Mouse (Mus musculus): ENCODE results near the gene Gm21958.
"Not testable (repeated sequence)": the region's sequence is repeated elsewhere in the genome, so short reads cannot be mapped to it uniquely, and the experiment has no call there.

Gm21958 gene

DNA sequence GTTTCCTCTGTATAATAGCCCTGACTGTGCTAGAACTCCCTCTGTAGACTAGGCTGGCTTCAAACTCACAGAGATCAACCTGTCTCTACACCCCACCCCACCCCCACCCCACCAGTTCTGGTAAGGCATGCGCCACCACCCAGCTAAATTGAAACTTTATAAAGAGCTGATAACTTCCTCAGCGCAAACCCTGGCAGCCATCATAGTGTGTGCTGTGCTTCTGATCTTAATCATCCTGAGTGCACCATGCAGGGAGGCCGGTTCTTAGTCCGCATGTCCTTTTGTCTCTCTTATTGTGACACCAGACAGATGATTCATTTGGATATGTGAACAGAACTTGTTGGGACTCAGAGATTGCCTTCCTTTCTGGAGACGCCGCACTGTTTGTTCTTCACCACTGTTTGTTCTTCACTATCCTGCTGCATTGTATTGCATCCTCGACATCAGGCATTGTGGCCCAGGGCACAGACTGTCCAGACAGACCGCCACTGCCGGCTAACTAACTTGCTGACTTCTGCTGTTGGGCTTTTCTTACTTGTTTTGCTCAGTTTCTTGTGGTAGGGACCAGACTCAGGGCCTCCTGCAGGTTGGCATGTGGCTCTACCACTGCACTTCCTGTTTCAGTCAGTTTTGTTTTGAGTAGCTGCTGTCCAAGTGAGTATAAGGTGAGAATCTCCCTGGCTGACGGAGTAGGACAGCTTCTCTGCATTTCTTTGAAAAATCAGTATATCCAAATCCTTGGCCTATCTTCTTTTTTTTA is 9.8 kb upstream of the Gm21958 start:
- intact Hi-C loops (cut with DNase I) = no loop called here

DNA sequence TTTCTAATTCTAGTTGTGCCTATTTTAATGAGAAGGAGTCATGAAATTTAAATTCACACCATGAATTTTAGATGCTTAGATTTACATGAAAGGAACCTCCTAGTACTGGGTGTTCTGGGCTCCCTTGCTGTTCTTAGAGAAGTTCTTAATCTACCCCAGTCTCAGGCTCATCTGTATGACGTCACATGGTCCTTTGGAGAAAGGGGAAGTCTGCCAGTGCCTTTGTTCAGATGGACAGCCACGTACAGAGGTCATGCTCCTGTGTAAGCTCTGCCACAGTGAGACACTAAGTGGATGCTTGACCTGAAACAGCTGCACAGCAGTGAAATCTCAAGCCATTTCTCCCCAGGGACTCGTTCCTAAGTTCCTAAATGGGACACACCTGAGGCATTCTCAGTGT is 4.8 kb upstream of the Gm21958 start:
- intact Hi-C loops (cut with DNase I) = no loop called here

DNA sequence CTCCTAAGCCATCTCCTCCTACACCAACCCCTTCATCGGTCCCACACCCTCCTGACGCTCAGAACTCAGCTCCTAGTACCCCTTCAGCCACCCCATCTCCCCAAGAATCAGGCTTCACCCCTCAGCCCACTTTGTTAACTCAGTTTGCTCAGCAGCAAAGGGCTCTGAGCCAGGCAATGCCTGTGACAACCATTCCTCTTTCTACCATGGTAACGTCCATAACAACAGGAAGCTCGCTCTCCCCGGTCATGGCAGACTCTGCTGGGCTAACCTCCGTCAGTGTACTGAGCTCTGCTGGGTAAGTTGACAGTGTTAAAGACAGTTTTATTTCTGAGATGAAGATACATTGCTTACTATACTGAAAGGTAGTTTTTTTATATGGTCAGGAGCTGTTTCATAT is 3.2 kb upstream of the Gm21958 start:
- intact Hi-C loops (cut with DNase I) = no loop called here

DNA sequence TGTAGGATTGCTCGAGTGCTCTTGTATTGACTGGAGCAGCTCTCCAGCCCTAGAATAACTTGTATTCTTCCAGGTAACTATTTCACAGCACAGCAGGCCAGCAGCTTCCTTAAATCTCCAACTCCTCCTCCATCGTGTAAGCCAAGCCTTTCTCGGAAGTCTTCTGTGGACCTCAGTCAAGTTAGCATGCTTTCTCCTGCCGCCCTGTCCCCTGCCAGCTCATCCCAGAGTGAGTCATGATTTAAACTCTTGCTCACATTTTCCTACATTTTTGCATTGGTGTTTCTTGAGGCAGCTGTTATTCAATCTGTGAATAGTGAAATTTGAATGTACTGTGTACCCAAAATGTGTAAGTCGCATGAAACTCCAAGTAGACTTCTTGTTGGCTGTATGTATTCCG is 1.3 kb upstream of the Gm21958 start:
- intact Hi-C loops (cut with DNase I) = no loop called here

DNA sequence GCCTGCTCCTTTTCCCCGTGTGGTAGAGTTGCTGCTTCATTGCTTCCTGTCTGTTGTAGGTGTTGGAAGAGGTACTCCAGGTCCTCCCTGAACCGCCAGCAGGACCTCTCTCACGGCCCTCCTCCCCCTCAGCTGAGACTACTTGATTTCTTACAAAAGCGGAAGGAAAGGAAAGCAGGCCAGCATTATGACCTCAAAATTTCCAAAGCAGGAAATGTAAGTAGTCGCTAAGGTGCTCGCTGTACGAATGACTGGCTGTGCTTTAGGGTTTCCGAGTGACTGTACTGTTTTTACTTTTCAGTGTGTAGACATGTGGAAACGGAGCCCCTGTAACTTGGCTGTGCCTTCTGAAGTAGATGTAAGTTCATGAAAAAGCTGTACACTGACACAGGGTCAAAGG is 5.2 kb downstream of the Gm21958 start:
- intact Hi-C loops (cut with DNase I) = no loop called here

- intact Hi-C loops (cut with DNase I) = not testable (repeated sequence)
Measured at GRCm38 (mm10) chr3:54704106-54704505, 10.0 kb downstream of the Gm21958 start.

DNA sequence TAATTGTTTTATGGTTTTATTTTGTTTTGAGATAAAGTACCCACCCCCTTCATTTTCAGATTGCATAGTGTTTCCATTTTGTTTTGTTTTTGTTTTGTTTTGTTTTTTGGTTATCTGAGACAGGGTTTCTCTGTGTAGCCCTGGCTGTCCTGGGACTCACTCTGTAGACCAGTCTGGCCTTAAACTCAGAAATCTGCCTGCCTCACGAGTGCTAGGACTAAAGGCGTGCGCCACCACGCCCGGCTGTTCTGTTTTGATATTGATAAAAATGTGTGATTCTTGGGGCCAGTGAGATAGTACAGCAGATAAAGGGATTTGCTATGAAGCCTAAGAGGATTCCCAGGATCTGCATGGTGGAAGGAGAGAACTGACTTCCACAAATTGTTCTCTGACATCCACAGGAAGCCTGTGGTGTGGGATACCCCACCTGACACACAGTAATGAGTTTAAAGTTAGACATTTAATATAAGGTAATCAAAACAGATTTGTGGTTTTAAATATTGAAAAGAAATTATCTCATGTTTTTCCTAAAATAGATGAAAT is 14.3 kb downstream of the Gm21958 start:
- intact Hi-C loops (cut with DNase I) = no loop called here

- intact Hi-C loops (cut with DNase I) = no loop called here
Measured at GRCm38 (mm10) chr3:54693056-54693415, 21.1 kb downstream of the Gm21958 start.

DNA sequence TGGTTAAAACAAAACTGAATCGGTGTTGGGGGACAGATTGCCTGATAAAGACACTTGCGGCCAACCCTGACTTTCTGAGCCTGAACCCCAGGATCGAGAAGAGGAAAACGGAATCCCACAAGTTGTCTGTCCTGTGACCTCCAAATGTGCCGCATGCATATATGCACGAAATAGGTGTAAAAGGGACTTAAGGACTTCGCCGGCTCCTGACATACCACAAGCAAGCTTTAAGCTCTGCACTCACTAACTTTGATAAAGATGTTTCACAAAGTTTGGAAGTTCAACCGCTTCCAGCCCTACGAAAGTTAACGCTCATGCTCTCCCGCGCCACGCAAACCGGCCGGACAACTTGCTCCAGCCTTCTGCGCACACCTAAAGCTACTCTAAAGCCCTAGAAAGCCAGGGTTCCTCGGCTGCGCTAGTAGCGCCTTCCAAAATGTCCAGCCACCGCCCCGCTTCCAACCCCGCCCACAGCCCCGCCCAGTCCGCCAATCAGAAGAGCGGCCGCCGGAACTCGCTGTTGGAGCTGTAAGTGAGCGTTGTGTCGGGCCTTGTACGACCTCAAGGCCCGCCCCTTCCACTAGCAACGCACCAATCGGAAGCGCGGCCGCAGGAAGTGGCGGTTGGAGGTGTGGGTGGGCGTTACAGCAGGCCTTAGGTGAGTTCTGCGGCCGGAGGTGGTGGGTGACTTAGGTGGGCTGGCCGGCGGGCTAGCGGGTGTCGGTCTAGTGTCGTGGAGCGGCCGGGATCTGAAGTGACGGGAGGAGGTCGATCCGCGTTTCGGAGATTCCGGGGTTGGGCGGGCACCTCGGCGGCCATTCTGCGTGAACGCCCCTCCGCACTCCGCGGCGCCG is 21.7 kb downstream of the Gm21958 start, which contains the start of gene Supt20:
Supt20 (plus strand) TSS at position 606 of the 854 bp plus-strand sequence.
- intact Hi-C loops (cut with DNase I) = no loop called here

GRCm38 (mm10) chr3:54689091-54689490 is 25.1 kb downstream of the Gm21958 start:
- intact Hi-C loops (cut with DNase I) = loop anchor here (5.0 kb wide), 1 partner anchor 332 kb away; no protein-coding TSS in a partner anchor

- intact Hi-C loops (cut with DNase I) = loop anchor here (5.0 kb wide), 1 partner anchor 330 kb away; no protein-coding TSS in a partner anchor
Measured at GRCm38 (mm10) chr3:54687245-54687644, 26.9 kb downstream of the Gm21958 start.

GRCm38 (mm10) chr3:54685202-54685601 is 29.0 kb downstream of the Gm21958 start:
- intact Hi-C loops (cut with DNase I) = loop anchor here (5.0 kb wide), 1 partner anchor 328 kb away; no protein-coding TSS in a partner anchor

DNA sequence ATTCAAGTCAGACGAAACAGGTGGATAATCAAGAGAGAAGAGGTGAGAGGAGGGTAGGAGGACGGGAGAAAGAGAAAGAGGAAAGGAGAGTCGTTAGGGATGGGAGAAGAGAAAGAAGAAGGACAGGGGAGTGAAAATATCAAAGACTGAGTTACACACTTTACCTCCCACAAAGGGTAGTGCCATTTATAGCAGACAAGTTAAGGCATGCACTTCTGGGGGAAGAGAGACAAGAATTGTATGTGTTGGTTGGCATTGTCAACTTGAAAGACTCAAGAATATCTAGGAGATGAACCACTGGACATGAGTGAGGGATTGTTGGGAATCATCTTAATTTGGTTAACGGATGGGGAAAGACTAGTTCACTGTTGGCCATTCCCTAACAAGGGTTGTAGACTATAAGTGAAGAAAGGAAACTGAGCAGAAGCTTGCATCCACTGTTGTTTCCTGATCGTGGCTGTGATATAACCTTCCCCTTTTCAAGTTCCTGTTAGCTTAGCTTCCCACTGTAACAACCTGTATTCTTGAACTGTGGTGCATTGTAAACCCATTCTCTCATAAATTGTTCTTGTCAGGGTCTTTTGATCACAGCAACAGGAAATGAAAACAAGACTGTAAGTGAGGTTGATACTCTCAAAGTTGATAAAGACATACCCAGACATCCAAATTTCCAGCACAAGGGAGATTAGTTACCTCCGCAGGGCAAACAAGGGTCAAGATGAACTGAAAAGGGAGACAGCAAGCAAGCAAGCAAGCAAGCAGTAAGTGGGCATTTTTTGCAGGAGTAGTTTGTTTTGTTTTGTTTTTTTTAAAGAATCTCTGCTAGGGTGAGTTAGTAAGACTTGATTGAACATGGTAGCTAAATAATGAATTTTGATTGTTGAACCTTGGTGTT is 32.6 kb downstream of the Gm21958 start:
- intact Hi-C loops (cut with DNase I) = no loop called here

DNA sequence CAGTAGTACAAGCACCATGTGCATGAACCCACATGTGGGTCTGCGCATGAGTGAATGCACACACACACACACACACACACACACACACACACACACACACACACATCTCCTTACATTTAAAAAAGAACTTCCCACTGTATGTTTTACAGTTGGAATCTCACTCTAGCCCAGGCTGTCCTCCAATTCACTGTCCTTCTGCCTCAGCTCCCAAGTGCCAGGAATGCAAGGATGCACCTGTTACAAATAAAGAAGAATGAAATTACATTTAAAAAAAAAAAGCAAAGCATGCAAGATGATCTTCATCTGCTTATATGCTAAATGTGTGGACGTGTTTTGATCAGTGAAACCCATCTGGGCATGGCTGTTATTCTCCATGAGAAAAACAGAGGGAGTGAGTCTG is 37.3 kb downstream of the Gm21958 start:
- intact Hi-C loops (cut with DNase I) = no loop called here

DNA sequence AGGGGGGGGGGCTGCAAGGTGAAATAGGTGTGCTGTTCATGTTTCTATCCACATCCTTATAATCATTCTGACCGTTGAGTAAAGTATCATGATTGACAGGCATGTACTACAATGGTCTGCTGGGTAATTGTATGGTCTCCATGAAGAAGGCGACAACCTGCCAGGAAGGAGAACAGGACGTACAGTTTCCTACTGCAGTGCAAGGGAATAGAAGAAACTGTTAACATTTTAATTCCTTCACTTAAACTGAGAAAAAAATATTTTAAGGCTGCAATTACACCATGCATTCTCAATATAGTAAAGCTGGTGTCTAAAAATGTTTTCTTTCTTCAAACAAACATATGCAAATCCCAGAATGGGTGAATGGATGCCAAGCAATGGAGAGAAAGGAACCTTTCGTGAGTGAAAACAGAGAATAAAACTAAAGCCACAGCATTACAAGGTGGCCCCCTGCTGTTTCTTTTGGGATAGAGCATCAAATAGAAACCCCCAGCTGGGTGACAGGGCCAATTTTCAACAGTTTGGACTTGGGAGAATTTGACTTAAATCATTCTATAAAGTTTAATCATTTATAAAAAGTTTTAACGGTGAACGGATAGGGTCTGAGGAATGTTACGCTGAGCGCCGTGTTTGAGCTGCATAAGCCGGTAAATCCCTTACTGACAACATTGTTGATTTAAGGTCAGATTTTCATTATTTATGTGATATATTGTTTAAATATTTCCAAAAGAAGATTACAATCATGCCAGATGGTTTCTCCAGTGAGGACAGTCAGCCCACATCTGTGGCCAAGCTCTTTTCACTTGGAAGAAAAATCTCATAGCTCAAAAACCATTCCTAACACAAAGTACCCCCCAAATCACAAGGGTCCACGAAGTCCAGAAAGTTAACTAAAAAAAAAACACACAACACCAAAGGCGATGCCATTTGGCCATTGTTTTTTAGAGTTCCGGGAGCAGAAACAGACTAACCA is 41.3 kb downstream of the Gm21958 start:
- intact Hi-C loops (cut with DNase I) = loop anchor here (2.0 kb wide), 1 partner anchor 320 kb away; no protein-coding TSS in a partner anchor

GRCm38 (mm10) chr3:54672111-54672510 is 42.0 kb downstream of the Gm21958 start:
- intact Hi-C loops (cut with DNase I) = loop anchor here (2.0 kb wide), 1 partner anchor 319 kb away; no protein-coding TSS in a partner anchor

DNA sequence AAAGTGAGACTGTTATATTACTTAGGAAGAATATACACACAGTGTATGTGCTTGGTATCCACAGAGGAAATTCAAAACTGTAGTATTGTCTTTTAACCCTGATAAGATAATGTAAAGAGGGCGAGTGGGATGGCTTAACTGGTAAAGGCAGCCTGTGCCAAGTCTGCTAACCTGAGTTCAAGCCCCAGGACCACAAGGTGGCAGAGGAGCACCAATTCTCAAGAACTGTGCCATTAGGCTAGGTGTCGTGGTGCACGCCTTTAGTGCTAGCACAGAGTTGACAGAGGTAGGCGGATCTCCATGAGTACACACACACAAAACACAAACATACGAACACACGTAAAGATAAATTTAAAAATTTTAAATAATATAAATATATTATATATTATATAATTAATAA is 44.6 kb downstream of the Gm21958 start:
- intact Hi-C loops (cut with DNase I) = no loop called here

- intact Hi-C loops (cut with DNase I) = no loop called here
Measured at GRCm38 (mm10) chr3:54668722-54669121, 45.4 kb downstream of the Gm21958 start.

DNA sequence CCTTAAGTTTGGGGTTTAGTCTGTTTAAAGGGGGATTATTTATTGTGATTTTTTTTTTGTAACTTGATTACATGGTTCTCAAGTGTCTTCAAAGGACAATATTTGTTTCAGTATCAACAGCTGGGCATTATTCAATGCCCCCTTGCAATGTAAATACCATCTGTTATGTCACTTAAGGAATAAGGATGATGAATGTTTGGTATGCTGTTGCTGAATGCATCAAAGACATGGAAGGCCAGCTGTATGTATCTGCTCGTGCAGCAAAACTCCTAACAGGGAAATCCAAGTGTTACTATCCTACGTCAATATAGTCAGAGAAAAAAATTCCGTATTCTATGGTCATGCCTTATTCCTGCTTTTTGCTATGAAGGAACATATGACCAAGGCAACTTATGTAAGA is 46.0 kb downstream of the Gm21958 start:
- intact Hi-C loops (cut with DNase I) = no loop called here

Measured in adrenal gland (tissue).